Mouse (Mus musculus): ENCODE results near the gene Sox15. TPM values are rescaled to one million over a fixed set of nuclear protein-coding genes. Genes with fewer than 3 reads are reported as not detected.
"Not testable (repeated sequence)": the region's sequence is repeated elsewhere in the genome, so short reads cannot be mapped to it uniquely, and the experiment has no call there.

Sox15 gene
- total RNA-seq (2021) (not detected), polyA plus RNA-seq (2012; rRNA removed) (0.24 TPM in 1 of 2 replicates, not detected in the other)
- long read RNA-seq: 0 reads

- peak; percentile 67 for DNase-seq
These were observed at the start of gene Sox15 for GRCm38 (mm10) chr11:69655264-69656064. Sox15 (plus strand) TSS chr11:69655314.

GRCm38 (mm10) chr11:69605726-69606490 is 49.2 kb upstream of the Sox15 start, which contains the start of gene Atp1b2:
Atp1b2 (minus strand) TSS chr11:69605942.
- DNase-seq: peak; percentile 80

GRCm38 (mm10) chr11:69606491-69606795 is 48.7 kb upstream of the Sox15 start:
- no peak for DNase-seq

GRCm38 (mm10) chr11:69606832-69607231 is 48.3 kb upstream of the Sox15 start:
- no peak for DNase-seq

- DNase-seq: no peak
These were observed 46.6 kb upstream of the Sox15 start for GRCm38 (mm10) chr11:69608525-69608924.

GRCm38 (mm10) chr11:69609416-69609815 is 45.7 kb upstream of the Sox15 start:
- DNase-seq: no peak

- DNase-seq: no peak
These were observed 44.2 kb upstream of the Sox15 start for GRCm38 (mm10) chr11:69610899-69611298.

GRCm38 (mm10) chr11:69613553-69614256 is 41.4 kb upstream of the Sox15 start:
- DNase-seq: peak; percentile 89

GRCm38 (mm10) chr11:69614257-69614588 is 40.9 kb upstream of the Sox15 start:
- not testable (repeated sequence) for DNase-seq

- DNase-seq: no peak
These were observed 38.3 kb upstream of the Sox15 start for GRCm38 (mm10) chr11:69616781-69617180.

GRCm38 (mm10) chr11:69617805-69618204 is 37.3 kb upstream of the Sox15 start, which contains the start of gene Shbg:
Shbg (minus strand) TSS chr11:69617905.
- no peak for DNase-seq

GRCm38 (mm10) chr11:69620394-69621081 is 34.6 kb upstream of the Sox15 start:
- no peak for DNase-seq

- DNase-seq: peak; percentile 79
These were observed 33.4 kb upstream of the Sox15 start, which contains the start of gene Sat2 for GRCm38 (mm10) chr11:69621571-69622268. Sat2 (plus strand) TSS chr11:69622024.

- DNase-seq: no peak
These were observed 32.7 kb upstream of the Sox15 start for GRCm38 (mm10) chr11:69622406-69622805.

GRCm38 (mm10) chr11:69623006-69623405 is 32.1 kb upstream of the Sox15 start:
- DNase-seq: no peak

GRCm38 (mm10) chr11:69624339-69624738 is 30.8 kb upstream of the Sox15 start:
- DNase-seq: not testable (repeated sequence)

GRCm38 (mm10) chr11:69628286-69628685 is 26.8 kb upstream of the Sox15 start:
- DNase-seq: peak; percentile 79

GRCm38 (mm10) chr11:69629802-69630201 is 25.3 kb upstream of the Sox15 start:
- no peak for DNase-seq

GRCm38 (mm10) chr11:69632284-69633089 is 22.6 kb upstream of the Sox15 start, which contains the start of gene Fxr2:
Fxr2 (plus strand) TSS chr11:69632990.
- DNase-seq: peak; percentile 100

Measured in adrenal gland, adult 2 months (tissue).